Mouse (Mus musculus) spleen, postnatal 36 days (tissue): ENCODE measurements around the gene Pbrm1.

Experiments
- DNase-seq, 2 experiments: peaks; one replicate each; pipeline ENCODE4 v3.0.0; 2022; ENCODE audit warnings: low spot score in 2 of 2, mixed read lengths in 1 of 2

The Pbrm1 gene

DNA sequence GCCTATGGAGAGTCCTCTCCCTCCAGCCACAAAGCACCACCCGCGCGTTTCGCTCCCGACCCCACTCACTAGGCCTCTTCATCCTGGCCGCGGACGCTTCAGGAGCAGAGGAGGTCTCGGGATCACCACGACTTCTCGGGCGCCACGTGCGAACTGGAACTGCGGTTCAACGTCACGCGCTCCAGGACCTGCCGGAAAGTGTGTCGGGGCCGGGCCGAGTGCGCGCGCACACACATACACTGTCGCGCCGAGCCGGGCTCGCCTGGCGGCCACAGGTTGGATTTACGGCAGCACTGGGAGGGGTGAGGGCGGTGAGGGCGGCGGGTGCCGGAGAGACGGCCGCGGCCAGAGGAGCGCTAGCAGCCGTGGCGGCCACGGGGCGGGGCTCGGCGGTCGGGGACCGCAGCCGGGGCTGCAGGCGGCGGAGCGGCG is at the start of gene Pbrm1, which contains the start of gene Gnl3:
TSS of gene Pbrm1 (plus strand) at position 279 of the 432 bp plus-strand sequence.
TSS of gene Gnl3 (minus strand) at position 293 of the 432 bp plus-strand sequence.
- DNase-seq, result peak; percentile 96 to 97

DNA sequence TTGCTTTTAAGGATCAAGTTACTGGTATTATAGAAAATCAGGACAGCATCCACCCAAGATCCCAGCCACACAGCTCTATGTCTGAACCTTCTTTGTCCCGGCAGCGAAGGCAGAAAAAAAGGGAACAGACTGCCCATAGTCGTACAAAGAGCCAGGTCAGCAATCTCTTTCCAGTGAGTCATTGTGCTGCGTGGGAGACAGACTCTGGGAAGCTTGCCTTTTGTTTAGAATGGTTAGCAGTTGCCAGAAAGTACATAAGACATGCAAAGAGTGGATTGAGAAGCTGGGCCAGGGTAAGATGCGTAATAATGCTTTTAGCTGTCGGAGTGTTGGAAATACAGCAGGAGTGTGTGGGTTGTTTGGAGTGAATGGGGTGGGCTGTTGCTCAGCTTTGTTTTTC is 44.7 kb upstream of the Pbrm1 start:
- no peak for DNase-seq

GRCm38 (mm10) chr14:30976222-30976621 is 42.7 kb upstream of the Pbrm1 start:
- no peak for DNase-seq

GRCm38 (mm10) chr14:30996417-30996816 is 22.5 kb upstream of the Pbrm1 start:
- no peak for DNase-seq

- DNase-seq, result no peak
Measured at GRCm38 (mm10) chr14:31000356-31000755, 18.6 kb upstream of the Pbrm1 start.

DNA sequence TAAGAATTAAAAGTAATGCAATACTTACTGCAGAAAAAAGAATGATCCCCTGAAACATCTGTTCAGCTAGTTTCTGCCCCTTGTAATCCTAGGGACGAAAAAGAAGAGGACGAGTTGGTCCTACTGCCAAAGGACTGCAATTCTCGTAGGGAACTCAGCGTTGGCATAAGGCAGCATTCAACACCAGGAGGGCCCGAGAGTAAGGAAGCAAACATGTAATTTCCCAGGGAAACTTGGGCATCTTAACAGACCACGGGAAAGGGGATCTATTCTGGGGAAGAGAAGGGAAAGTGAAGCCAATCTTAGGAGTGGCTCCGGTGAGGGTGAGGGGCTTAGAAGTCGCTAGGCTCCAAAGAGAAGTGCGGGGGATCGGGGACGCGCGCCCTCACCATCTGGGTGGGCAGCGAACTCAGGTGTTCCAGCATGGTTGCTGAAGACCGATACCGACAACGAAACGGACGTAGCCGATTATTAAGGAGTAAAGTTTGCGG is 18.1 kb upstream of the Pbrm1 start:
- peak in 1 of 2 experiments; percentile 11 for DNase-seq

GRCm38 (mm10) chr14:31001307-31002205 is 17.4 kb upstream of the Pbrm1 start, which contains the start of the genes Glt8d1 and Spcs1:
Gene Glt8d1 (plus strand): TSS chr14:31001400.
Gene Spcs1 (minus strand): TSS chr14:31001672.
- DNase-seq, result peak; percentile 85

DNA sequence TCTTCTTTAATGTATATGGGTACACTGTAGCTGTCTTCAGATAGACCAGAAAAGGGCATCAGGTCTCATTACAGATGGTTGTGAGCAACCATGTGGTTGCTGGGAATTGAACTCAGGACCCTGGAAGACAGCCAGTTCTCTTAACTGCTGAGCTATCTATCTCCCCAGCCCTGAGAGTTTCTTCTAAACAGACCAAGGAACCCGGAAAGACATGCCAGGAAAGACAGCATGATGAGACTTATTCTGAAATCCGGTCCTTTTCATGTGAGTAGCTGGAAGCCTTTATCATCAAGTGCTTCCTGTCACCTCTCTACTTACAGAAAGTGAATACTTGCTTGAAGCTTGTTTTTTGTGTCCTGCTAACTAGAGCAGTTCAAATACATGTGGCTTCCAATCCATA is 14.4 kb upstream of the Pbrm1 start:
- DNase-seq, result no peak

DNA sequence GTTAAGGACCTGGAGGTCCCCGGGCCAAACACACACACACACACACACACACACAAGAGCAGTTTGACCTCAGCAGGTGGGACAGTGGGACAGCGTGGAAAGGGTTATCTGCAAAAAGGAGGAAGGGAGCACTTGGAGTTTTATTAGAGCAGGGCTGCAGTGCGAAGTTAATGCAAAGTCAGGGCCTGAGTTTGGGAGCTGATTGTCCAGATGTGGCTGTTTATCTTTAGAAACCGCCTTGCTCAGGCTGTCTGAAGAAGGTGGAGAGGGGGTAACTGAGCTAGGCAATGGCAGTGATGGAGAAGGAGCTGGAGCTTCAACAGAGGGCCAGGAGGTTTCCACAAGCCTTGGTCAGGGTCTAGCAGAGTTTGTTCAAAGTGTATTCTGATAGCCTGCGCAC is 12.2 kb upstream of the Pbrm1 start:
- no peak for DNase-seq

GRCm38 (mm10) chr14:31011588-31011987 is 7.3 kb upstream of the Pbrm1 start:
- DNase-seq, result no peak

DNA sequence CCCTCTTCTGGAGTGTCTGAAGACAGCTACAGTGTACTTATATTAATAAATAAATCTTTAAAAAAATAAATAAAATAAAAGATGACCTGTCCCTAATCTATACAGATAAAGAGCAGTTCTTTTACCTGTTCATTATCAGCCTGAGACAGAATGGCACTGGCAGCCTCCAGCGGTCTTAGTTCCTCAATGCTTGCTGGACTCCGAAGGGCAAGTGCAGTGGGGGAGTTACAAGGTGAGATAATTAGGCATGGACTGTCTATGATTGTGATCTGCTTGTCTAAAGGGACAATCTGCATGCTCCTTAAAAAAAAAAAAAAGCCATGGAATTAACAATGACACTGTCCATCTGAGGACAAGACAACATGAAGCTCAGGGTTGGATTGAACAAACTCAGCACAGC is 5.0 kb upstream of the Pbrm1 start:
- DNase-seq, result no peak

DNA sequence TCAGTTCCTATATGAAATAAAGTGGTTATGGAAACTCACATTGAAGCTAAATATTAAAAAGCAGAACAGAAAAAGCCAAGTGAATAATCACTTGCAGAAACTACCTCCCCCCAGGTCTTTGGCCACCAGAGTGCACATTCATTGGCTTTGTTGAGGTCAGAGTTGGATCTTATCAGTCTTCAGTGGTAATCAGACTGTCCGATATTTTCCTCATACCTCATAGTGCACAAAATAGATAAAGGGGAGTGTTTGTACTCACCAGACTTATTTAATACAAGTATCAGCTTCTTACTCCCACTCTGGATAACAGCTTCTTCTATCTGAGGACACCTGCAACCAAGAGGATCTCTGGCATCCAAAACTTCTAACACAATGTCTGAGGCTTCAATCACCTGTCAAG is 2.9 kb upstream of the Pbrm1 start:
- no peak for DNase-seq

- DNase-seq, result peak; percentile 12 to 37
Measured at GRCm38 (mm10) chr14:31017854-31018253, 1.1 kb upstream of the Pbrm1 start.

GRCm38 (mm10) chr14:31019331-31020205 is 630 bp downstream of the Pbrm1 start:
- DNase-seq, result peak; percentile 88 to 89

DNA sequence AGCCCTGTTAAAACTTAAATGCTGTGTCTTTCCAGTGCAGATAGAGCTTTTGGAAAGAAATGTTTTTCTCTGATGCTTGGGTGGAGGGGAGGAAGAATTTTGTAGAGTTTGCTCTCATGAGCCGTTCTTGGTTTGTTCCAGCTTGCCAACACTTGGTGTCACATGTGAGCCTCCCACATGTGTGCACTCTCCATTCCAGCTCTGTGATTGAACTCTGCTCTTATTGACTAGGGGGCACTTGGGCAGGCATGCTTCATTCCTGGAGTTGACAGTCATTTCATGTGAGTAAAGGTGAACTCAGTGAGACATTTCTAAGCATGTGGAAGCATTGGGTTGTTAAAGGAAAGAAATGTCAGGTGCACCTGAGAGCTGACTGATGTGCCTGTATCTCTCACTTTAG is 3.6 kb downstream of the Pbrm1 start:
- DNase-seq, result no peak

GRCm38 (mm10) chr14:31025785-31026184 is 6.8 kb downstream of the Pbrm1 start:
- peak in 1 of 2 experiments; percentile 17 for DNase-seq

- no peak for DNase-seq
Measured at GRCm38 (mm10) chr14:31045296-31045695, 26.4 kb downstream of the Pbrm1 start.

GRCm38 (mm10) chr14:31045817-31046216 is 26.9 kb downstream of the Pbrm1 start:
- peak; percentile 23 to 43 for DNase-seq

- DNase-seq, result no peak
Measured at GRCm38 (mm10) chr14:31062277-31062676, 43.3 kb downstream of the Pbrm1 start.

DNA sequence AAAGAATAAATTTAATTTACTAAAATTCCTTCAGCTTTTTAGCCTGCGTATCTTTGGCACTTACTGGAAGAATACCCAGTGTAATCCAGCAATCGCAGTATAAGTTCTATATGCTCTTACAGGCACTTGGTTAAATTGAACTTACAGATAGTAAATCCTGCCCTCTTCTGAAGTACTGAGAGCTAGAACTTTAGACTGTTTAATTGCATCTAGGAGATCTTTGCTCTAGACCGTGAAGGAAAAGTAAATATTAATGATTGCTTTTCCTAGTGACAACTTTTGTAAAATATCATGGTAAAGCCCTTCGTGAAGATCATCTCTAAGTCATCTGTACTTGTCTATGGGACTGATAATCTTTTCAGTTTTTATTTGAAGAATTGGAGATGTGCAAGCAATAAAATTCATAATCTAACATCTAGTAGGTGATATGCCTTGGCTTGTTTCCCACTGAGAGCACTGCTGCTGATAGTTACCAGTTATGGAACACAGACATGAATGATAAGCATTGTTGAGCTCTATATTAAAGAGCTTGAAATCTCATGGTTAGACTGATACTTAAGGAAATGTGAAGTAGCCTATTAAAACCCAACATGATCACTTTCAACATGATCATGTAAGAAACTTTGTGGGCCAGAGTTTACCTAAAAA is 50.3 kb downstream of the Pbrm1 start:
- no peak for DNase-seq

- DNase-seq, result no peak
Measured at GRCm38 (mm10) chr14:31078597-31079208, 59.8 kb downstream of the Pbrm1 start.
